19 mouse cellular contexts compared by ENCODE assay signal in genomic region chr17:27025326-27025902, GRCm38 (mm10). TPM values are rescaled to one million over a fixed set of nuclear protein-coding genes. Genes with fewer than 3 reads are reported as not detected.
A peak's percentile ranks its signal among the peaks of the same experiment; 100 is the strongest.
DNase-seq lines count a peak whose midpoint lies in the region; ATAC-seq and TF ChIP-seq lines count a peak whose summit lies in the region.
"Had no signal": no experiment of that assay in that cellular context is flagged by ENCODE, and none has a peak within 500 bp of the region (broad histone marks: within the 10 kb centered on the region; RNA-seq: fewer than 3 reads in every experiment).

No protein-coding gene starts in this region.

- ATAC-seq in embryonic facial prominence, embryonic 13.5 days (ENCODE audit: insufficient number of reproducible peaks, insufficient read depth, low FRiP score, low TSS enrichment, low read depth), result no peak
- no peak for ATAC-seq in inflammation-experienced regulatory T-cells, adult 6 months

- 0 out of 2 replicates have a peak overlapping the region, but pooled peaks have one; percentile 16 for H3K9ac ChIP-seq in embryonic facial prominence, embryonic 13.5 days
- H3K9ac ChIP-seq: embryonic facial prominence, embryonic 15.5 days; heart, embryonic 13.5 days; liver, embryonic 14.5 days; neural tube, embryonic 15.5 days had no signal

- DNase-seq in embryonic facial prominence, embryonic 10.5 days (ENCODE audit: low spot score), result no peak
- DNase-seq in spleen, postnatal 36 days (ENCODE audit: low spot score in 2 of 2), result peak; percentile 34 to 49
- DNase-seq in spleen, postnatal 4 days (ENCODE audit: low spot score in 2 of 2), result no peak
- no peak for DNase-seq in thymus, adult 18-20 months
- no peak for DNase-seq in thymus, adult 2 months
- DNase-seq: cerebellum, adult 18-20 months; gastrocnemius, postnatal 36 days; kidney, adult 11 months; kidney, postnatal 14 days; retina, postnatal 1 day had no signal

- peaks cover 57% of the 10 kb centered on the region for H3K36me3 ChIP-seq in embryonic facial prominence, embryonic 13.5 days
- H3K36me3 ChIP-seq in embryonic facial prominence, embryonic 10.5 days (replicated peaks), result peaks cover 61% of the 10 kb centered on the region
- peaks cover 61% of the 10 kb centered on the region for H3K36me3 ChIP-seq in megakaryocyte, embryonic 14.5 days (replicated peaks; ENCODE audit: low read length)
- H3K36me3 ChIP-seq in thymus, adult 2 months (ENCODE audit: control insufficient read depth, insufficient read depth, low read length), result peaks cover 31% of the 10 kb centered on the region

- peaks cover 15% of the 10 kb centered on the region for H3K4me1 ChIP-seq in embryonic facial prominence, embryonic 13.5 days
- peaks cover 25% of the 10 kb centered on the region for H3K4me1 ChIP-seq in embryonic facial prominence, embryonic 10.5 days
- peaks cover 69% of the 10 kb centered on the region for H3K4me1 ChIP-seq in megakaryocyte, embryonic 14.5 days
- H3K4me1 ChIP-seq in thymus, adult 2 months (replicated peaks; ENCODE audit: control insufficient read depth, insufficient read depth, low read length), result peaks cover 19% of the 10 kb centered on the region

- no peaks in the 10 kb centered on the region for H3K9me3 ChIP-seq in embryonic facial prominence, embryonic 13.5 days
- no peaks in the 10 kb centered on the region for H3K9me3 ChIP-seq in embryonic facial prominence, embryonic 10.5 days
- H3K9me3 ChIP-seq in megakaryocyte, embryonic 14.5 days, result no peaks in the 10 kb centered on the region
- H3K9me3 ChIP-seq: embryonic facial prominence, embryonic 15.5 days; heart, embryonic 13.5 days; hindbrain, embryonic 10.5 days; midbrain, embryonic 10.5 days; neural tube, embryonic 15.5 days had no signal

- TF ChIP-seq CTCF in thymus, adult 2 months (IDR thresholded peaks at IDR 0.05; ENCODE audit: borderline replicate concordance, control insufficient read depth, extremely low read depth, insufficient read depth, low read length, poor library complexity), result no peak

- no peaks in the 10 kb centered on the region for H3K27me3 ChIP-seq in embryonic facial prominence, embryonic 13.5 days
- H3K27me3 ChIP-seq in embryonic facial prominence, embryonic 10.5 days (replicated peaks; ENCODE audit: low read depth, poor library complexity, severe bottlenecking), result no peaks in the 10 kb centered on the region
- no peaks in the 10 kb centered on the region for H3K27me3 ChIP-seq in megakaryocyte, embryonic 14.5 days (replicated peaks)
- H3K27me3 ChIP-seq in thymus, adult 2 months (ENCODE audit: control insufficient read depth, insufficient read depth, low read length), result no peaks in the 10 kb centered on the region
- H3K27me3 ChIP-seq: embryonic facial prominence, embryonic 15.5 days; heart, embryonic 13.5 days; neural tube, embryonic 15.5 days had no signal

- no peak overlapping the region for H3K4me3 ChIP-seq in embryonic facial prominence, embryonic 13.5 days
- H3K4me3 ChIP-seq in embryonic facial prominence, embryonic 10.5 days, result no peak overlapping the region
- H3K4me3 ChIP-seq in megakaryocyte, embryonic 14.5 days (replicated peaks), result peak overlapping the region; percentile 46
- no peak overlapping the region for H3K4me3 ChIP-seq in thymus, adult 2 months (ENCODE audit: control insufficient read depth, insufficient read depth, low read length)
- H3K4me3 ChIP-seq: embryonic facial prominence, embryonic 15.5 days; heart, embryonic 13.5 days; hindbrain, embryonic 10.5 days; midbrain, embryonic 10.5 days; neural tube, embryonic 15.5 days had no signal

- WGBS in embryonic facial prominence, embryonic 13.5 days, result 96% methylated on average over 17 of the region's 17 CpGs
- WGBS in embryonic facial prominence, embryonic 10.5 days, result 94% methylated on average over 17 of the region's 17 CpGs
- 84% methylated on average over 17 of the region's 17 CpGs for WGBS in thymus, adult 2 months

- H3K4me2 ChIP-seq in embryonic facial prominence, embryonic 13.5 days, result no peak overlapping the region
- H3K4me2 ChIP-seq: embryonic facial prominence, embryonic 15.5 days; heart, embryonic 13.5 days; neural tube, embryonic 15.5 days had no signal

- no peak for TF ChIP-seq POLR2A in thymus, adult 2 months (IDR thresholded peaks at IDR 0.05; ENCODE audit: control insufficient read depth, extremely low read depth, insufficient read depth, low read length, poor library complexity)

- H3K27ac ChIP-seq in embryonic facial prominence, embryonic 13.5 days, result no peak overlapping the region
- no peak overlapping the region for H3K27ac ChIP-seq in embryonic facial prominence, embryonic 10.5 days (replicated peaks)
- no peak overlapping the region for H3K27ac ChIP-seq in thymus, adult 2 months (ENCODE audit: control insufficient read depth, insufficient read depth, low read length)
- H3K27ac ChIP-seq: embryonic facial prominence, embryonic 15.5 days; heart, embryonic 13.5 days; hindbrain, embryonic 10.5 days; liver, embryonic 14.5 days; midbrain, embryonic 10.5 days; neural tube, embryonic 15.5 days had no signal

RNA-seq across cellular contexts. Expression of gene Bak1, which starts 3.4 kb away (rescaled TPM):
- polyA plus RNA-seq in embryonic facial prominence, embryonic 13.5 days (2015; fragmentation: Nextera tagmentation; extraction: Ambion mirVana), result 4.6 and 5.7 TPM in 2 replicates
- polyA plus RNA-seq in embryonic facial prominence, embryonic 10.5 days (2016; fragmentation: Nextera tagmentation; extraction: Ambion mirVana), result 2.8 and 3.3 TPM in 2 replicates
- polyA plus RNA-seq in megakaryocyte, embryonic 14.5 days (2012; ENCODE audit: insufficient read depth, low replicate concordance), result 164 and 277 TPM in 2 replicates
- 10 to 100 TPM in 1 of 3 experiments, 1 to 10 TPM in 2; 5.1 to 23.3 (median 6.8) TPM for polyA plus RNA-seq in inflammation-experienced regulatory T-cells, adult 6 months (2017; shearing (Covaris generic))
- 118 and 131 TPM in 2 replicates for polyA plus RNA-seq in thymus, adult 2 months (2012; rRNA removed)

RNA-seq across cellular contexts. Expression of gene Itpr3, which starts 31.7 kb away (rescaled TPM):
- 3.8 and 4.0 TPM in 2 replicates for polyA plus RNA-seq in embryonic facial prominence, embryonic 13.5 days (2015; fragmentation: Nextera tagmentation; extraction: Ambion mirVana)
- 2.3 and 4.0 TPM in 2 replicates for polyA plus RNA-seq in embryonic facial prominence, embryonic 10.5 days (2016; fragmentation: Nextera tagmentation; extraction: Ambion mirVana)
- 0.17 and 1.3 TPM in 2 replicates for polyA plus RNA-seq in megakaryocyte, embryonic 14.5 days (2012; ENCODE audit: insufficient read depth, low replicate concordance)
- polyA plus RNA-seq in inflammation-experienced regulatory T-cells, adult 6 months (2017; shearing (Covaris generic)), result 1 to 10 TPM; 3.9 to 8.2 (median 7.1) TPM
- polyA plus RNA-seq in thymus, adult 2 months (2012; rRNA removed), result 42.0 and 54.2 TPM in 2 replicates

RNA-seq across cellular contexts. Expression of gene Zbtb9, which starts 52.4 kb away (rescaled TPM):
- 16.0 and 16.1 TPM in 2 replicates for polyA plus RNA-seq in embryonic facial prominence, embryonic 13.5 days (2015; fragmentation: Nextera tagmentation; extraction: Ambion mirVana)
- 20.1 and 20.6 TPM in 2 replicates for polyA plus RNA-seq in embryonic facial prominence, embryonic 10.5 days (2016; fragmentation: Nextera tagmentation; extraction: Ambion mirVana)
- 2.3 and 4.1 TPM in 2 replicates for polyA plus RNA-seq in megakaryocyte, embryonic 14.5 days (2012; ENCODE audit: insufficient read depth, low replicate concordance)
- polyA plus RNA-seq in inflammation-experienced regulatory T-cells, adult 6 months (2017; shearing (Covaris generic)), result 10 to 100 TPM in 1 of 3 experiments, 1 to 10 TPM in 2; 9.0 to 11.1 (median 9.3) TPM
- polyA plus RNA-seq in thymus, adult 2 months (2012; rRNA removed), result 54.6 and 60.7 TPM in 2 replicates

Comparison
In these comparisons a context has a peak if more than half of its experiments do, and no peak if none do; other contexts are left out.
1. DNase-seq: peak in spleen, postnatal 36 days (2 of 2); none in embryonic facial prominence, embryonic 10.5 days (single experiment), spleen, postnatal 4 days (0 of 2), thymus, adult 18-20 months (0 of 2) and thymus, adult 2 months (single experiment).